Mouse (Mus musculus) stomach, embryonic 15.5 days (tissue): ENCODE results near the gene Olfml2a. TPM values are rescaled to one million over a fixed set of nuclear protein-coding genes. Genes with fewer than 3 reads are reported as not detected.

ENCODE experiments used
- ATAC-seq: fragments of 200-750 bp; cut with Nextera tagmentation; 2 replicates; pipeline ENCODE4 v1.8.0; 2017; ENCODE audit warnings: low read depth, moderate number of reproducible peaks, moderate TSS enrichment; ENCODE audit not compliant: insufficient read depth, low FRiP score
- H3K27ac ChIP-seq: fragments of 300-500 bp; sonication (generic); 2 replicates; pipeline ENCODE4 v1.5.1; 2015; ENCODE audit warnings: mild to moderate bottlenecking, inconsistent platforms
- H3K27me3 ChIP-seq: fragments of 300-500 bp; sonication (generic); replicated peaks from 2 replicates; pipeline ENCODE4 v1.6.1; 2015; ENCODE audit warnings: inconsistent platforms
- H3K36me3 ChIP-seq: fragments of 300-500 bp; sonication (generic); 2 replicates; pipeline ENCODE4 v1.6.1; 2015; ENCODE audit warnings: inconsistent platforms
- H3K4me1 ChIP-seq: fragments of 300-500 bp; sonication (generic); 2 replicates; pipeline ENCODE4 v1.6.1; 2015; ENCODE audit warnings: inconsistent platforms
- H3K4me2 ChIP-seq: fragments of 300-500 bp; sonication (generic); 2 replicates; pipeline ENCODE4 v1.6.1; 2015; ENCODE audit warnings: mild to moderate bottlenecking, inconsistent platforms
- H3K4me3 ChIP-seq: fragments of 300-500 bp; sonication (generic); replicated peaks from 2 replicates; pipeline ENCODE4 v1.5.1; 2015; ENCODE audit warnings: inconsistent platforms
- H3K9ac ChIP-seq: fragments of 300-500 bp; sonication (generic); 2 replicates; pipeline ENCODE4 v1.6.1; 2015; ENCODE audit warnings: inconsistent platforms
- H3K9me3 ChIP-seq: fragments of 300-500 bp; sonication (generic); 2 replicates; pipeline ENCODE4 v1.6.1; 2016; ENCODE audit warnings: inconsistent platforms
- WGBS: fragments of 180-500 bp; shearing (Covaris S2); methylation state at CpG from one replicate; pipeline ENCODE4 v1.1.7; 2015; 5-methylcytosine and 5-hydroxymethylcytosine counted together
- polyA plus RNA-seq: library from polyadenylated mRNA; unstranded; fragments of >200 nt; fragmentation: Nextera tagmentation; extraction: Ambion mirVana; gene quantifications from 2 replicates; pipeline ENCODE4 v1.2.1, GENCODE M21; 2015

Olfml2a gene
- polyA plus RNA-seq, 1 experiment from 2014 or later, result 3.5 TPM

GRCm38 (mm10) chr2:38925171-38926080, 6.4 kb upstream of the Olfml2a start:
- H3K9me3 ChIP-seq, result no peaks in the 10 kb centered on the region
- peak overlapping the region; percentile 67 for H3K4me3 ChIP-seq
- H3K4me2 ChIP-seq, result peak overlapping the region; percentile 92
- under 1% methylated on average over 51 of the region's 51 CpGs for WGBS
- no peaks in the 10 kb centered on the region for H3K36me3 ChIP-seq
- H3K27me3 ChIP-seq, result 0 out of 2 replicates have a peak, but pooled peaks cover 2% of the 10 kb centered on the region
- peak overlapping the region; percentile 66 for H3K9ac ChIP-seq
- H3K4me1 ChIP-seq, result no peaks in the 10 kb centered on the region
- H3K27ac ChIP-seq, result peak overlapping the region; percentile 76
- ATAC-seq, result peak; percentile 47

GRCm38 (mm10) chr2:38926145-38926891, 5.5 kb upstream of the Olfml2a start:
- H3K9me3 ChIP-seq, result no peaks in the 10 kb centered on the region
- no peaks in the 10 kb centered on the region for H3K36me3 ChIP-seq
- peaks cover 1% of the 10 kb centered on the region; the same call in 1 of the 2 replicates for H3K4me1 ChIP-seq
- H3K4me3 ChIP-seq, result peak overlapping the region; percentile 67
- under 1% methylated on average over 51 of the region's 53 CpGs for WGBS
- peak overlapping the region; percentile 92 for H3K4me2 ChIP-seq
- H3K27ac ChIP-seq, result peak overlapping the region; percentile 76; the same call in 1 of the 2 replicates
- ATAC-seq, result peak; percentile 93
- 0 out of 2 replicates have a peak, but pooled peaks cover 2% of the 10 kb centered on the region for H3K27me3 ChIP-seq
- H3K9ac ChIP-seq, result peak overlapping the region; percentile 66

- peak within 1 kb of the TSS; percentile 42 for H3K4me3 ChIP-seq
- H3K4me2 ChIP-seq, result peak within 1 kb of the TSS; percentile 92
- no peaks in the 10 kb centered on the region for H3K36me3 ChIP-seq
- peaks cover 9% of the 10 kb centered on the region for H3K4me1 ChIP-seq
- H3K9me3 ChIP-seq, result no peaks in the 10 kb centered on the region
- peak within 1 kb of the TSS; percentile 59; the same call in 1 of the 2 replicates for H3K27ac ChIP-seq
- H3K27me3 ChIP-seq, result 0 out of 2 replicates have a peak, but pooled peaks cover 2% of the 10 kb centered on the region
- WGBS, result 7% methylated on average over 17 of the region's 19 CpGs
- no peak within 1 kb of the TSS for H3K9ac ChIP-seq
- ATAC-seq, result peak; percentile 45; the same call in 1 of the 2 replicates
Observed at GRCm38 (mm10) chr2:38927115-38927979, 4.4 kb upstream of the Olfml2a start, which contains the start of gene Nr6a1. Gene Nr6a1, minus strand, starts transcription at chr2:38927688.

- no peak overlapping the region for H3K27ac ChIP-seq
- no peak overlapping the region for H3K4me3 ChIP-seq
- H3K9ac ChIP-seq, result no peak overlapping the region
- 51% methylated on average over 2 of the region's 2 CpGs for WGBS
- ATAC-seq, result no peak
- no peaks in the 10 kb centered on the region for H3K27me3 ChIP-seq
- H3K4me2 ChIP-seq, result no peak overlapping the region
- H3K9me3 ChIP-seq, result no peaks in the 10 kb centered on the region
- peaks cover 23% of the 10 kb centered on the region for H3K4me1 ChIP-seq
- no peaks in the 10 kb centered on the region for H3K36me3 ChIP-seq
Observed at GRCm38 (mm10) chr2:38930269-38930668, 1.5 kb upstream of the Olfml2a start.

GRCm38 (mm10) chr2:38933931-38934330, 2.2 kb downstream of the Olfml2a start:
- Histone ChIP-seq H3K9me3 (no peaks in the 10 kb centered on the region), H3K4me1 (peaks cover 23% of the 10 kb centered on the region), H3K9ac (no peak overlapping the region), H3K27ac (peak overlapping the region; percentile 33; the same call in 1 of the 2 replicates), H3K36me3 (no peaks in the 10 kb centered on the region), H3K27me3 (no peaks in the 10 kb centered on the region), H3K4me3 (no peak overlapping the region), H3K4me2 (peak overlapping the region; percentile 21; the same call in 1 of the 2 replicates)
- ATAC-seq, result 0 out of 2 replicates have a peak, but pooled peaks have one; percentile 51
- WGBS, result 18% methylated on average over 2 of the region's 2 CpGs

- no peak for ATAC-seq
- H3K27ac ChIP-seq, result no peak overlapping the region
Observed at GRCm38 (mm10) chr2:38934936-38935335, 3.2 kb downstream of the Olfml2a start.

GRCm38 (mm10) chr2:38936721-38937378, 5.1 kb downstream of the Olfml2a start:
- Histone ChIP-seq H3K27me3 (no peaks in the 10 kb centered on the region), H3K4me3 (no peak overlapping the region), H3K36me3 (no peaks in the 10 kb centered on the region), H3K9ac (no peak overlapping the region), H3K4me2 (no peak overlapping the region), H3K4me1 (peaks cover 16% of the 10 kb centered on the region), H3K9me3 (no peaks in the 10 kb centered on the region), H3K27ac (no peak overlapping the region)
- ATAC-seq, result no peak
- WGBS, result 74% methylated on average over 9 of the region's 9 CpGs

More at GRCm38 (mm10) chr2:38934936-38935335, 3.2 kb downstream of the Olfml2a start:
- Histone ChIP-seq H3K4me1 (peaks cover 23% of the 10 kb centered on the region), H3K9me3 (no peaks in the 10 kb centered on the region), H3K27me3 (no peaks in the 10 kb centered on the region), H3K4me2 (no peak overlapping the region), H3K4me3 (no peak overlapping the region), H3K36me3 (no peaks in the 10 kb centered on the region), H3K9ac (no peak overlapping the region)
- WGBS, result 66% methylated on average over 5 of the region's 5 CpGs

- no peaks in the 10 kb centered on the region for H3K36me3 ChIP-seq
- H3K9ac ChIP-seq, result no peak overlapping the region
- H3K4me2 ChIP-seq, result no peak overlapping the region
- no peak overlapping the region for H3K4me3 ChIP-seq
- ATAC-seq, result no peak
- WGBS, result 79% methylated on average over 3 of the region's 3 CpGs
- peaks cover 14% of the 10 kb centered on the region for H3K4me1 ChIP-seq
- H3K9me3 ChIP-seq, result no peaks in the 10 kb centered on the region
- no peak overlapping the region for H3K27ac ChIP-seq
- no peaks in the 10 kb centered on the region for H3K27me3 ChIP-seq
Observed at GRCm38 (mm10) chr2:38937396-38937795, 5.6 kb downstream of the Olfml2a start.

GRCm38 (mm10) chr2:38938007-38938406, 6.2 kb downstream of the Olfml2a start:
- WGBS, result 82% methylated on average over 1 of the region's 1 CpGs
- no peak overlapping the region for H3K9ac ChIP-seq
- H3K36me3 ChIP-seq, result no peaks in the 10 kb centered on the region
- ATAC-seq, result no peak
- no peaks in the 10 kb centered on the region for H3K27me3 ChIP-seq
- no peaks in the 10 kb centered on the region for H3K9me3 ChIP-seq
- no peak overlapping the region for H3K27ac ChIP-seq
- H3K4me2 ChIP-seq, result no peak overlapping the region
- H3K4me1 ChIP-seq, result peaks cover 14% of the 10 kb centered on the region
- no peak overlapping the region for H3K4me3 ChIP-seq

- Histone ChIP-seq H3K27me3 (no peaks in the 10 kb centered on the region), H3K9ac (no peak overlapping the region), H3K4me2 (no peak overlapping the region), H3K4me3 (no peak overlapping the region), H3K4me1 (peaks cover 9% of the 10 kb centered on the region), H3K27ac (no peak overlapping the region), H3K36me3 (no peaks in the 10 kb centered on the region), H3K9me3 (no peaks in the 10 kb centered on the region)
- WGBS, result 72% methylated on average over 2 of the region's 2 CpGs
- ATAC-seq, result no peak
Observed at GRCm38 (mm10) chr2:38939047-38939446, 7.3 kb downstream of the Olfml2a start.
